Mouse (Mus musculus): ENCODE measurements around the gene Pnrc2.
A peak's percentile ranks its signal among the peaks of the same experiment; 100 is the strongest.

Pnrc2 gene

DNA sequence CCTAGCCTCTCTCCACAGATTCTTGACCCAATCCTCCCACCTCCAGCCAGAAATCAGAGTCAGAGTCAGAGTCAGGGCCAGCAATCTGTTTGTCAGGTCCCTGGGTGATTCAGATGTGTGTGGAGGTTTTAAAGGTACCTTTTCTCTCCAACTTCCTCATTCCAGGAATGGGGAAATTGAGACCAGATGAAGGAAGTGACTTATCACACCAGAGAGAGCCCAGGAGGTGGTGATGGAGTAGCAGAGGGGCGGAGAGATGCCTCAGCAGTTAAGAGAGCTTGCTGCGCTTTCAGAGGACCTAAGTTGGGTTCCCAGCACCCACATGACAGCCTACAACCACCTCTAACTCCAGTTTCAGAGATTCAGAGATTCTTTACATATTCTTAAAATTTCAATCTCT lies 17.9 kb upstream of the Pnrc2 start:
- DNase-seq (ENCODE audit: low spot score): no peak

- peak; percentile 69 for DNase-seq (ENCODE audit: low spot score)
Measured at GRCm38 (mm10) chr4:135889884-135890283, 16.2 kb upstream of the Pnrc2 start.

GRCm38 (mm10) chr4:135889146-135889883 lies 15.7 kb upstream of the Pnrc2 start:
- DNase-seq (ENCODE audit: low spot score): no peak

DNA sequence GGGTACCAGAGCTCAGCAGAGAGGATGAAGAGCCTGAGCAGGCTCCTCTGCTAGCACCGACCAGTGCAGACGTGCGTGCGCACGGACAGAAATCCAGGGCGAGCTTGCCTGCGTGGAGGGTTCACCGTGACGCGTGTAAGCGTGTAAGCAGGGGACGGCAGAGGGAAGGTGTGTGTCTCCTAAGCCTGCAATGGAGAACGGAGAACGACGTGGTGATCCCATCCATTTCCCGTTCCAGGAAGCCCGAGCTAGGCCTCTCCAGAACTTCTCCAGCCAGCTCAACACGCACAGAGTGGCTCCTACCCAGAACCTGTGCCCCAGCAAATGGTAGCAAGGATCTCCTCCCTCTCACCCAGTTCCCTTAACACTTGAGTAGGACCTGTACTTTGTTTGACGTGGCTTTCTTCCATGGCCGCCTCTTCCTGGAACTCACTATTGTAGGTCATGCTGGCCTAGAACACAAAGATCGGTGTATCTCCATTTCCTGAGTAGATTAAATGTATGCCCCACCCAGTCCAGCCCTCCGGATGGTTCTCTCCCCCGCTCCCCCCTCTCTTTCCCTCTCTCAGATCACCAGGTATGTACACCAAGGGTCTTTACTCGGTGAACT lies 14.9 kb upstream of the Pnrc2 start:
- no peak for DNase-seq (ENCODE audit: low spot score)

DNA sequence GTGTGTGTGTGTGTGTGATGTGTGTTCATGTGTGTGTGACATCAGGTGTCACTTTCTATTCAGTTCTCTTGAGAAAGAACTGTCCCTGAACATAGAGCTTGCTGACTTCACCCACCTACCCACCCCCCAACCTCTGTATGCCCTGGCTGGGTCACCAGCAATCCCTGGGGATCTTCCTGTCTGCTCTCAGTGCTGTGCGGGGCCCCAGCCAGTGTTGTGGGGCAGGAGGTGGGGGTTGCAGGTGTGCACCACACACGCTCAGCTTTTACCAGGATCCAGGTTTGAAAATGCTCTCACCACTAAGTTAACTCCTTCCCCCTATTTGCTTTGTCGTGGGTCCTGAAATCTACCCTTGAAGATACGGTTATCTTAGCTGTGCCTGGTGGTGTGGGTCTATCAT lies 12.5 kb upstream of the Pnrc2 start:
- DNase-seq (ENCODE audit: low spot score): no peak

DNA sequence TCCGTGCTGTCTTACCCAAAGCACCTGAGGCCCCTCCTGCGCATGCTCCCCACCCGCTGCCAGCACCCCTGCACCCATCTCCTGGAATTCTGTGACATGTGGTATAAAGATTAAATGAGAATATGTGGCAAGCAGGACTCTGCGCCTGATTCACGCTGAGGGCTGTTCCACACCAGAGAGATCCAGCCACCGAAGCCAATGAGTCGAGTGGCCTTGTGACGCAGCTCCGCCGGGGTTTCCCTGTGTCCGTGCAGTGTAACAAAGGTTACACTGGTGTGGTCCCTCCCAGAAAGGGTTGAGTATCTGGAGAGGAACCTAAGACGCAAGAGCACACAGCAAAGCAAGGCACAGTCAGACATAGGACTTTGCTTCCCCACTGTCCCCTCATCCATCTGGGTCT lies 12.0 kb upstream of the Pnrc2 start:
- DNase-seq (ENCODE audit: low spot score): no peak

DNA sequence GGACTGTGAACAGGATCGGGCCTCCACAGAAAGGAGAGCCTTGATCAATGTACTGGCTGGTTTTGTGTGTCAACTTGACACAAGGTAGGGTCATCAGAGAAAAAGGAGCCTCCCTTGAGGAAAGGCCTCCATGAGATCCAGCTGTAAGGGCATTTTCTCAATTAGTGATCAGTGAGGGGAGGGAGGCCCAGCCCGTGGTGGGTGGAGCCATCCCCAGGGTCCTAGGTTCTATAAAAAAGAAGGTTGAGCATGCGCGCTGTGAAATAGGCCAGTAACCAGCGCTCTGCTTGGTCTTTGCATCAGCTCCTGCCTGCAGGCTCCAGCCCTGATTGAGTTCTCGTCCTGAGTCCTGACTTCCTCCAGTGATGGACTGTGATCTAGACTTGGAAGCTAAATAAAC lies 10.9 kb upstream of the Pnrc2 start:
- DNase-seq (ENCODE audit: low spot score): no peak

GRCm38 (mm10) chr4:135883881-135884516 lies 10.3 kb upstream of the Pnrc2 start:
- no peak for DNase-seq (ENCODE audit: low spot score)

- no peak for DNase-seq (ENCODE audit: low spot score)
Measured at GRCm38 (mm10) chr4:135883401-135883851, 9.8 kb upstream of the Pnrc2 start.

DNA sequence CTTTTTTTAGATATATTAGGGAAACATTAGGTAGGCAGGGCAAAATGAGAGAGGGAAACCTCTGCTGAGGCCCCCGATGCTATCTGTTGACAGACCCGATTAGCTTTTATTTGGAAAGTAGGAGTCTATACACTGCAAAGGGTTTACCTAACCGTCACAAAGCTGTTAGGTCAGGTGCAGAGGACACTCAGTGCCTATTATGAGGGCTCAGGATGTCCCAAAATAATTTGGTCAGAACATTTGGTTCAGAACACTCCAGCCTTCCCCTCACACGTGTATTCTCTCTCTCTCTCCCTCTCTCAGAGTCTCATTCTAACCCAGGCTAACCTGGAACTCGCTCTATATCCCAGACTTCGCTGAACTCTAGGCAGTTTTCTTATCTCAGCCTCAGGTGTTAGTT lies 8.4 kb upstream of the Pnrc2 start:
- no peak for DNase-seq (ENCODE audit: low spot score)

DNA sequence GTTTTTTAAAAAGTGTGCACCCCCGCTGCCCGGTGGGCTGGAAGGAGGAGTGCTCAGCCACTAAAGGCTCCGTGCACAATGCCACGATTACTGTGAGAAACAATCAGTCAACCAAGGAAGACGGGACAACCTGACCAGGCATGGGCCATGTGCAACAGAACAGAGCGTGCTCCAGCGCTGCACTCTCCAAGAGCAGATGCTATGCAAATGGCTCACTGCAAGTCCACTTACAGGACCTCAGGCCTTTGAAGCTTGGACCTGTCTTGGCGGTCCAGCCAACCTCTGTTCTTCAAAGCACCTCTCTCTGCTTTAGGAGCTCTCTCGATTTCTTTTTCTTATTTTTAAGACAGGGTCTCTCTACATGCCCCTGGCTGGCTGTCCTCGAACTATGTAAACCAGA lies 6.9 kb upstream of the Pnrc2 start:
- no peak for DNase-seq (ENCODE audit: low spot score)

DNA sequence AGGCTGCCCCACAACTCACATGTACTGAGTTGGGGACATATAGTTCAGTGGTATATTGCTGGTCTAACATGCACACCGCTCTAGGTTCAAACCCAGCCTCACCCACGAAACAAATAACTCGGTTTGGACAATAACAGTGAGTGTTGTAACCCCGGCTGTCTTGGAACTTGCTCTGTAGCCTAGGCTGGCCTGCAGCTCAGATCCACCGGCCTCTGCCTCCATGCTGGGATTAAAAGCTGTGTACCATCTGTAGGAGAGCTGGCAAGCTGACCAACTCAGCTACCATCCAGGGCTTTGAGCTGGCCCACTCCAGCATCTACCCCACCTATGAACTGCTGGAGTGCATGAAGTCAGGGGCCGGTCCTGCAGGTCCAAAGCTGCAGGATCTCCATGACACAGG lies 6.4 kb upstream of the Pnrc2 start:
- DNase-seq (ENCODE audit: low spot score): no peak

DNA sequence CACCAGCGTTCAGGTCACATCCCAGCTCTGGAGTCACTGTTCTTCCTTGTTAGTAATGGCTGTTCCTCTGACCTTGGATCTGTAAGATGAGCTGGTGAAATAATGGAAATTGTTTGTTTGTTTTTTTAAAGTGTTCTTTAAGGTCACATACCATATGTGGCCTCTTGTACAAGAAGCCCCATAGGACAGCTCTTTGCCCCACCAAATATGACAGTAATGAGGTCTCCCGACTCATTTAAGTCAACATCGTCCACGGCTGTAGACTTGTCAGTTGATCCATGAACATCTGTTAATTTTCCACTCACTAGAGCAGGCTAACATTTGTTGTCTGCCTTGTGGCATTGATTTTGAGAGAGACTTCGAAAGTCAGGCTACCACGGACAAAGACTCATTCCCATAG lies 5.4 kb upstream of the Pnrc2 start:
- no peak for DNase-seq (ENCODE audit: low spot score)

GRCm38 (mm10) chr4:135877742-135878141 lies 4.1 kb upstream of the Pnrc2 start:
- no peak for DNase-seq (ENCODE audit: low spot score)

- peak; percentile 55 for DNase-seq (ENCODE audit: low spot score)
Measured at GRCm38 (mm10) chr4:135876583-135877020, 3.0 kb upstream of the Pnrc2 start.

DNA sequence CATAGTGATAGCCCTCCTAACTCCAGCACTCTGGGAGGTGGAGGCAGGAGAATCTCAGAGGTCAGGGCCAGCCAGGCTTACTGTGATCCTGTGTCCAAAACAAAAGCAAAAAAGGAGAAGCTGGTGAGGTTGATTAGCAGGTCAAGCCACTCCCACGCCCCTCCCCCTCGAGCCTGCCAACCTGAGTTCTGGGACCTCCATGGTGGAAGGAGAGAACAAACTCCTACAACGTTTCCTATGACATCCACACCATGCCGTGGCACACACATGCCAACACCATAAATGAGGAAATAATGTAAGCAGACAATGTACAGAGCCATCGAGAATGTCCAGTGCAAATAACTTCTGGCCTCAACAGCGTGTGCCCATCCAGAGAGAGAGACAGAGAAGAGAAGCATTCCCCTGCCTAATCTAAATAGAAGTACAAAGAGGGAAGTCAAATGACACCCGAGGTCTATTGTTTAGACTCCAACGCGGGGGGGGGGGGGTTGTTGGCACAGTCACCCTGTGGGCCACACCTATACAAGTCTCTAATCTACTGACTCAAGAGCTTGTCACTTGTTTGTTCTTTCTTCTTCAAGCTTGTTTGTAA lies 2.4 kb upstream of the Pnrc2 start:
- DNase-seq (ENCODE audit: low spot score): peak; percentile 56

DNA sequence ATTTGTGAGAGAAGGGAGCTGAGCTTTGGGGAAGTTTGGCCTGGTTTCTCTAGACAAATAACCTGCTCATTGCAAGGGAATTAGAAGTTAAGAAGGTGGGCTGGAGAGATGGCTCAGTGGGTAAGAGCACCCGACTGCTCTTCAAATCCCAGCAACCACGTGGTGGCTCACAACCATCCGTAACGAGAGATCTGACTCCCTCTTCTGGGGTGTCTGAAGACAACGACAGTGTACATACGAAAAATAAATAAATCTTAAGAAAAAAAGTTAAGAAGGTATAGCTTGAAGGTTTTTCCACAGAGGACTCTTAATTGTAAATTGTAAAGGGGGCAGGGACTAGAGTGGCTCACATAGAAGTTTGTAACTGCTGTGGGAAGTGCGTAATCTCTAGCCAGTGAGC lies 1.9 kb upstream of the Pnrc2 start:
- DNase-seq (ENCODE audit: low spot score): no peak

DNA sequence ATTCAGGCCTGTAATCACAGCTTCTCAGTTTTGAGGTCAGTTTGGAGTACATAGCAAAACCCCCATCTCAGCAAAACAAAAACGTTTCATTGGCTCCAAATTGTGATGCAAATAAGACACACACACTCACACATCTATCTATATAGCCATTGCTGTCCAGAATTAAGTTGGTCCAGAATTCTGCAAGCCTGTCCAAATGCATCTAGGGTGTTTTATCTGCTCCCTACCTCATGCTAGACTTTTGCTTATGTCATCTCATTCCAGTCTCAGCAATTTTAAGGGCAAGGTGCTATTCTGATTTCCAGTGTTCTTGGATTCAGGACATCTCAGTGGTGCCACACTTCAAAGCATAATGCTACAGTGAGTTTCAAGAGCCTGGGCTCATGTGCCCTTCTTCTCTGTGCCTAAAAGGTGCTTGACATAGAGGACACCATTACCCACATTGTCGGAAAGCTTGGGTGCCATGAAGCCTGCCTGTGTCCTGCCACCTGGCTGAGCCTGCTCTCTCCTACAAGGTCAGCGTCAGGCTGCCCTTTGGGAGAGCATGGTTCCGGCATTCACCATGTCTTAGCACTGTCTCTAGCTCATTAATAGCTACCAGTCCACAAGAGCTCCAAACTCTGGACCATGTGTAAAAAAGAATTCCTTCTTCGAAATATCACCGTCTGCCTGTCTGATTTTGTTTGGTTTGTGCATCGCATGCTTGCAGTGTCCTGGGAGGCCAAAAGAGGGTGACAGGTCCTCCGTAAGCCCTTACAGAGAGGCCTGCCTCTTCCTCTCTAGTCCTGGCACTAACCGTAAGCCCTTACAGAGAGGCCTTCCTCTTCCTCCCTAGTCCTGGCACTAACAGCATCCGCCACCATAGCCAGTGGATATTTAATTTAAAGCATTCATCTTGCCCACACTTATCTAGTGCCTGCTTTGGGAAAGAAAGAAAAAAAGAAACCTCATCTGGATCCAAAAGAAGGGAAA lies 1.2 kb upstream of the Pnrc2 start:
- no peak for DNase-seq (ENCODE audit: low spot score)

DNA sequence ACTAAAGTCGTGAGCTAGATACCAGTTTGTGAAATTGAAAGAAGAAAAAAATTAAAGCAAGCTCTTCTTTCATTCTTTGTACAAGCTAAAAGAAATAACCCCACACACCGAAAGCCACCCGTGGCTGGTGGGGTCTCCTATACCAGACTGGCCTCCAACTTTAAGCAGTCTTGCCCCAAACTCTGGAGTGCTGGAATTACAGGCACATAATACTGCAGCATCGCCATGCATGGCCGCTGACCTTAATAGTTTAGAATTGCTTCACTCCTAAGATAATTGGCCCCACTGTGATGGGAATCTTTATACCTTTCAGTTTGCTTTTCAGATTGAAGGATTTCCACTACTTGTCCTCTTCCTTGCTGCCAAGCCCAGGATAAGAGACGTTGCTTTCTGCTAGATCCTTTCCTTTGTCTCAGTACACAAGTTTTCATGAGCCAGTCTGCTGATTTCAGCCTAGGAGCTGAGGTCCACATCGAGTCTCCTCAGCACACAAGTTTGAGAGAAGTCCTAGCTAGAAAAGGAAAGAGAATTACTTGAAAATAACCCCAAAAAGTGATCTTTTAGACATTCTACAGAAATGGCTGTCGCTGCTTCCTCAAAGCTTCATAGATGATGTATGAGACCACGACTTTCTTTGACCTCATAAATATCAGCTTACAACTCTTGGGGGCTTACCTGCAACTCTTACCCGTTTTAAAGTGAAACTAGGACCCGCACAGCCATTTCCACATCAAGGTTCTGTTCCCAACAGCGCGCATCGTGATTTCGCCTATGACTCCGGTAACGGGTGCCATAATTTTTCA lies 860 bp downstream of the Pnrc2 start:
- DNase-seq (ENCODE audit: low spot score): no peak

DNA sequence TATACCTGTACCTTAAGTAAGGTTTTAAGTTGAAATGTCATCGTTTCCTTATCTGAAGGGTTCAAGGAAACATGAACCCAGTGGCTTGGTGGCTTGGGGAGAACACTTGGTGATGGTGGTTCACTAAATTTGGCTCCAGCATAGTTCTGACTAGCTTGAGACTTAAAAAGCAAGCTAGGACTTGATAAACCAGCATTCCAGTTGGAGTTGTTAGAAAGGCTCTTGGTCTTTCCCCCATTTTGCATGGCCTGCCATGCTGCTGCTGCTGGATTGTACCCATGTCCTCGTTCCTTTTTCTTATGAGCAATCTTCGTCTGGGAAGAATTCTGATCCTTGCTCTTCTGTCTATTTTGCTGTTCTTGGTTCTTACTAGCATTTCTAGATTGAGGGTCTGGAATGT lies 1.6 kb downstream of the Pnrc2 start:
- DNase-seq (ENCODE audit: low spot score): no peak

Measured in ovary, postnatal 14 days (tissue).